Mouse (Mus musculus) hindbrain, embryonic 16.5 days (tissue): ENCODE data around the gene Lclat1. TPM values are rescaled to one million over a fixed set of nuclear protein-coding genes. Genes with fewer than 3 reads are reported as not detected.

Experiments used
- ATAC-seq: fragments of 200-750 bp; cut with Nextera tagmentation; 2 replicates; pipeline ENCODE4 v1.8.0; 2017; ENCODE audit warnings: moderate TSS enrichment, moderate library complexity
- H3K27ac ChIP-seq: fragments of 300-500 bp; sonication (generic); 2 replicates; pipeline ENCODE4 v1.5.1; 2014; ENCODE audit warnings: low read depth, mild to moderate bottlenecking, control low read depth, low read length, moderate library complexity
- H3K27me3 ChIP-seq: fragments of 300-500 bp; sonication (generic); replicated peaks from 2 replicates; pipeline ENCODE4 v1.6.1; 2014; ENCODE audit warnings: low read length; ENCODE audit not compliant: control insufficient read depth, insufficient read depth
- H3K36me3 ChIP-seq: fragments of 300-500 bp; sonication (generic); 2 replicates; pipeline ENCODE4 v1.6.1; 2014; ENCODE audit warnings: mild to moderate bottlenecking, low read length, moderate library complexity, mixed read lengths; ENCODE audit not compliant: control insufficient read depth, insufficient read depth
- H3K4me1 ChIP-seq: fragments of 300-500 bp; sonication (generic); 2 replicates; pipeline ENCODE4 v1.6.1; 2014; ENCODE audit warnings: low read depth, low read length; ENCODE audit not compliant: control insufficient read depth, insufficient read depth
- H3K4me2 ChIP-seq: fragments of 300-500 bp; sonication (generic); 2 replicates; pipeline ENCODE4 v1.6.1; 2014; ENCODE audit warnings: mild to moderate bottlenecking, low read length, control low read depth, moderate library complexity
- H3K4me3 ChIP-seq: fragments of 300-500 bp; sonication (generic); 2 replicates; pipeline ENCODE4 v1.5.1; 2014; ENCODE audit warnings: mild to moderate bottlenecking, low read length, control low read depth, moderate library complexity
- H3K9ac ChIP-seq: fragments of 300-500 bp; sonication (generic); 2 replicates; pipeline ENCODE4 v1.6.1; 2014; ENCODE audit warnings: low read depth, mild to moderate bottlenecking, control low read depth, low read length, moderate library complexity
- H3K9me3 ChIP-seq: fragments of 300-500 bp; sonication (generic); 2 replicates; pipeline ENCODE4 v1.6.1; 2014; ENCODE audit warnings: mild to moderate bottlenecking, low read length, moderate library complexity; ENCODE audit not compliant: control insufficient read depth
- WGBS: fragments of 180-500 bp; shearing (Covaris S2); extraction: QIAGEN DNeasy Blood & Tissue Kit; methylation state at CpG from one replicate; pipeline ENCODE4 v1.1.7; 2014; 5-methylcytosine and 5-hydroxymethylcytosine counted together
- polyA plus RNA-seq: library from polyadenylated mRNA; unstranded; fragments of >200 nt; fragmentation: Nextera tagmentation; extraction: Ambion mirVana; gene quantifications from 2 replicates; pipeline ENCODE4 v1.2.1, GENCODE M21; 2015

The Lclat1 gene
- polyA plus RNA-seq, 1 experiment from 2014 or later, result 13.8 TPM

GRCm38 (mm10) chr17:73246036-73246435 is 138.3 kb downstream of the Lclat1 start:
- peaks cover 2% of the 10 kb centered on the region; the same call in 1 of the 2 replicates for H3K9me3 ChIP-seq
- no peak overlapping the region for H3K4me2 ChIP-seq
- no peaks in the 10 kb centered on the region for H3K27me3 ChIP-seq
- no peaks in the 10 kb centered on the region for H3K36me3 ChIP-seq
- no peak for ATAC-seq
- no peak overlapping the region for H3K4me3 ChIP-seq
- no peak overlapping the region for H3K27ac ChIP-seq
- no peak overlapping the region for H3K9ac ChIP-seq
- no peaks in the 10 kb centered on the region; the same call in 1 of the 2 replicates for H3K4me1 ChIP-seq
- 76% methylated on average over 3 of the region's 3 CpGs for WGBS

- Histone ChIP-seq H3K27ac (no peak overlapping the region), H3K36me3 (no peaks in the 10 kb centered on the region), H3K4me2 (no peak overlapping the region), H3K4me1 (no peaks in the 10 kb centered on the region; the same call in 1 of the 2 replicates), H3K9ac (no peak overlapping the region), H3K27me3 (no peaks in the 10 kb centered on the region), H3K9me3 (peaks cover 2% of the 10 kb centered on the region; the same call in 1 of the 2 replicates), H3K4me3 (no peak overlapping the region)
- ATAC-seq, result no peak
- WGBS, result 93% methylated on average over 2 of the region's 2 CpGs
These were observed 139.1 kb downstream of the Lclat1 start for GRCm38 (mm10) chr17:73246926-73247325.

- peaks cover 2% of the 10 kb centered on the region; the same call in 1 of the 2 replicates for H3K9me3 ChIP-seq
- WGBS, result 91% methylated on average over 14 of the region's 14 CpGs
These were observed 140.0 kb downstream of the Lclat1 start for GRCm38 (mm10) chr17:73247758-73248157.

GRCm38 (mm10) chr17:73250488-73251141 is 142.8 kb downstream of the Lclat1 start:
- 93% methylated on average over 3 of the region's 3 CpGs for WGBS
- no peaks in the 10 kb centered on the region for H3K36me3 ChIP-seq
- H3K4me2 ChIP-seq, result no peak overlapping the region
- peaks cover 2% of the 10 kb centered on the region; the same call in 1 of the 2 replicates for H3K9me3 ChIP-seq
- H3K4me3 ChIP-seq, result no peak overlapping the region
- ATAC-seq, result no peak
- H3K4me1 ChIP-seq, result no peaks in the 10 kb centered on the region
- H3K9ac ChIP-seq, result no peak overlapping the region
- H3K27me3 ChIP-seq, result no peaks in the 10 kb centered on the region
- H3K27ac ChIP-seq, result no peak overlapping the region

More at GRCm38 (mm10) chr17:73247758-73248157, 140.0 kb downstream of the Lclat1 start:
- no peak for ATAC-seq
- H3K4me2 ChIP-seq, result no peak overlapping the region
- no peak overlapping the region for H3K4me3 ChIP-seq
- H3K27ac ChIP-seq, result no peak overlapping the region
- H3K9ac ChIP-seq, result no peak overlapping the region
- no peaks in the 10 kb centered on the region for H3K27me3 ChIP-seq
- no peaks in the 10 kb centered on the region for H3K36me3 ChIP-seq
- no peaks in the 10 kb centered on the region; the same call in 1 of the 2 replicates for H3K4me1 ChIP-seq

GRCm38 (mm10) chr17:73251142-73251502 is 143.3 kb downstream of the Lclat1 start:
- 66% methylated on average over 8 of the region's 8 CpGs for WGBS
- Histone ChIP-seq H3K9ac (no peak overlapping the region), H3K27me3 (no peaks in the 10 kb centered on the region), H3K4me3 (no peak overlapping the region), H3K36me3 (no peaks in the 10 kb centered on the region), H3K9me3 (peaks cover 2% of the 10 kb centered on the region; the same call in 1 of the 2 replicates), H3K4me2 (no peak overlapping the region), H3K27ac (no peak overlapping the region), H3K4me1 (no peaks in the 10 kb centered on the region)
- no peak for ATAC-seq

GRCm38 (mm10) chr17:73251812-73252608 is 144.2 kb downstream of the Lclat1 start:
- Histone ChIP-seq H3K27ac (no peak overlapping the region), H3K27me3 (no peaks in the 10 kb centered on the region), H3K4me1 (no peaks in the 10 kb centered on the region), H3K9me3 (peaks cover 2% of the 10 kb centered on the region; the same call in 1 of the 2 replicates), H3K4me2 (no peak overlapping the region), H3K36me3 (no peaks in the 10 kb centered on the region), H3K9ac (no peak overlapping the region), H3K4me3 (no peak overlapping the region)
- 51% methylated on average over 11 of the region's 11 CpGs for WGBS
- ATAC-seq, result no peak

- 74% methylated on average over 10 of the region's 10 CpGs for WGBS
These were observed 145.6 kb downstream of the Lclat1 start for GRCm38 (mm10) chr17:73253291-73253969.

GRCm38 (mm10) chr17:73255801-73256200 is 148.0 kb downstream of the Lclat1 start:
- ATAC-seq, result no peak
- H3K36me3 ChIP-seq, result no peaks in the 10 kb centered on the region
- no peak overlapping the region for H3K9ac ChIP-seq
- H3K27me3 ChIP-seq, result no peaks in the 10 kb centered on the region
- no peak overlapping the region for H3K27ac ChIP-seq
- no peaks in the 10 kb centered on the region for H3K4me1 ChIP-seq
- no peak overlapping the region for H3K4me2 ChIP-seq
- H3K4me3 ChIP-seq, result no peak overlapping the region
- no peaks in the 10 kb centered on the region for H3K9me3 ChIP-seq
- 91% methylated on average over 5 of the region's 5 CpGs for WGBS

More at GRCm38 (mm10) chr17:73253291-73253969, 145.6 kb downstream of the Lclat1 start:
- no peaks in the 10 kb centered on the region for H3K4me1 ChIP-seq
- no peak overlapping the region for H3K9ac ChIP-seq
- ATAC-seq, result no peak
- no peak overlapping the region for H3K4me3 ChIP-seq
- no peak overlapping the region for H3K4me2 ChIP-seq
- H3K27me3 ChIP-seq, result no peaks in the 10 kb centered on the region
- no peak overlapping the region for H3K27ac ChIP-seq
- peaks cover 2% of the 10 kb centered on the region; the same call in 1 of the 2 replicates for H3K9me3 ChIP-seq
- no peaks in the 10 kb centered on the region for H3K36me3 ChIP-seq

GRCm38 (mm10) chr17:73258620-73259019 is 150.8 kb downstream of the Lclat1 start:
- 48% methylated on average over 12 of the region's 12 CpGs for WGBS
- Histone ChIP-seq H3K9ac (no peak overlapping the region), H3K27ac (no peak overlapping the region; the same call in 1 of the 2 replicates), H3K4me2 (no peak overlapping the region), H3K9me3 (no peaks in the 10 kb centered on the region), H3K27me3 (no peaks in the 10 kb centered on the region), H3K36me3 (no peaks in the 10 kb centered on the region), H3K4me3 (no peak overlapping the region), H3K4me1 (no peaks in the 10 kb centered on the region)
- ATAC-seq, result peak; percentile 17; the same call in 1 of the 2 replicates
